Mouse (Mus musculus): ENCODE results near the gene Gm49510.

Gm49510 gene

GRCm38 (mm10) chr15:78878792-78879516 lies 20.5 kb upstream of the Gm49510 start:
- DNase-seq (ENCODE audit: low spot score in 2 of 2) = peak in 1 of 2 experiments; percentile 52

- no peak for DNase-seq (ENCODE audit: low spot score in 2 of 2)
Measured at GRCm38 (mm10) chr15:78880432-78880831, 19.0 kb upstream of the Gm49510 start.

- no peak for DNase-seq (ENCODE audit: low spot score in 2 of 2)
Measured at GRCm38 (mm10) chr15:78881828-78882227, 17.6 kb upstream of the Gm49510 start.

GRCm38 (mm10) chr15:78889401-78889853 lies 10.0 kb upstream of the Gm49510 start:
- DNase-seq (ENCODE audit: low spot score in 2 of 2) = no peak

- no peak for DNase-seq (ENCODE audit: low spot score in 2 of 2)
Measured at GRCm38 (mm10) chr15:78892440-78892839, 7.0 kb upstream of the Gm49510 start.

- DNase-seq (ENCODE audit: low spot score in 2 of 2) = no peak
Measured at GRCm38 (mm10) chr15:78894726-78895125, 4.7 kb upstream of the Gm49510 start.

- DNase-seq (ENCODE audit: low spot score in 2 of 2) = no peak
Measured at GRCm38 (mm10) chr15:78895741-78896140, 3.7 kb upstream of the Gm49510 start.

GRCm38 (mm10) chr15:78896149-78896548 lies 3.3 kb upstream of the Gm49510 start:
- DNase-seq (ENCODE audit: low spot score in 2 of 2) = no peak

GRCm38 (mm10) chr15:78897488-78897887 lies 2.0 kb upstream of the Gm49510 start:
- DNase-seq (ENCODE audit: low spot score in 2 of 2) = no peak

GRCm38 (mm10) chr15:78898507-78899001 lies 913 bp upstream of the Gm49510 start:
- no peak for DNase-seq (ENCODE audit: low spot score in 2 of 2)

GRCm38 (mm10) chr15:78899740-78900584 lies 495 bp downstream of the Gm49510 start, which contains the start of gene Sh3bp1:
TSS of gene Sh3bp1 (plus strand) at chr15:78899768.
- DNase-seq (ENCODE audit: low spot score in 2 of 2) = peak; percentile 51 to 72

GRCm38 (mm10) chr15:78900585-78901421 lies 1.3 kb downstream of the Gm49510 start:
- peak; percentile 47 to 49 for DNase-seq (ENCODE audit: low spot score in 2 of 2)

GRCm38 (mm10) chr15:78901422-78901789 lies 1.9 kb downstream of the Gm49510 start:
- no peak for DNase-seq (ENCODE audit: low spot score in 2 of 2)

- DNase-seq (ENCODE audit: low spot score in 2 of 2) = peak; percentile 70 to 79
Measured at GRCm38 (mm10) chr15:78903243-78903642, 3.8 kb downstream of the Gm49510 start.

- no peak for DNase-seq (ENCODE audit: low spot score in 2 of 2)
Measured at GRCm38 (mm10) chr15:78908399-78908798, 8.9 kb downstream of the Gm49510 start.

GRCm38 (mm10) chr15:78908982-78909381 lies 9.5 kb downstream of the Gm49510 start:
- no peak for DNase-seq (ENCODE audit: low spot score in 2 of 2)

GRCm38 (mm10) chr15:78912040-78912439 lies 12.6 kb downstream of the Gm49510 start:
- no peak for DNase-seq (ENCODE audit: low spot score in 2 of 2)

GRCm38 (mm10) chr15:78913632-78914090 lies 14.2 kb downstream of the Gm49510 start, which contains the start of gene Pdxp:
TSS of gene Pdxp (plus strand) at chr15:78913919.
- DNase-seq (ENCODE audit: low spot score in 2 of 2) = peak; percentile 82 to 91

- no peak for DNase-seq (ENCODE audit: low spot score in 2 of 2)
Measured at GRCm38 (mm10) chr15:78914091-78914822, 14.8 kb downstream of the Gm49510 start.

- DNase-seq (ENCODE audit: low spot score in 2 of 2) = no peak
Measured at GRCm38 (mm10) chr15:78914823-78915659, 15.6 kb downstream of the Gm49510 start.

Data from urinary bladder, postnatal 36 days (tissue).